Mouse (Mus musculus): ENCODE data around the gene Pard3b.

The Pard3b gene

DNA sequence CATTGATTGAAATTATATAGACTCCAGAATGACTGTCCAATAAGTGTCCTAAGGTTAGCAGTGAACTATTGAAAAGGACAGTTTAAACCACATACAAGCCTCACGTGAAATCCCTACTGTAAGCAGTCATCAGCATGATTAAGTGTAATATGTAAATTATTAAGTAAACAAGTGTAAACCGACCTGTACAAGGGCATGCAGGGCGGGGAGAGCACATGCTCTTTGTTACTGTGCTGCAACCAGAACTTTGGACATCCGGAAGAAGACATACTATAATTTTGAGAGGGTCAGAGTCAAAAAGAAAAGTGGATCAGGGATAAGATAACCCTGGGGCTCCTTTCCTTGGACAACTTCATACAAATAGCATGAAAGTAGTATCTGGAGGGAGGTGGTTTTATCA lies 749.4 kb downstream of the Pard3b start:
- no peak for DNase-seq (ENCODE audit: extremely low spot score)

DNA sequence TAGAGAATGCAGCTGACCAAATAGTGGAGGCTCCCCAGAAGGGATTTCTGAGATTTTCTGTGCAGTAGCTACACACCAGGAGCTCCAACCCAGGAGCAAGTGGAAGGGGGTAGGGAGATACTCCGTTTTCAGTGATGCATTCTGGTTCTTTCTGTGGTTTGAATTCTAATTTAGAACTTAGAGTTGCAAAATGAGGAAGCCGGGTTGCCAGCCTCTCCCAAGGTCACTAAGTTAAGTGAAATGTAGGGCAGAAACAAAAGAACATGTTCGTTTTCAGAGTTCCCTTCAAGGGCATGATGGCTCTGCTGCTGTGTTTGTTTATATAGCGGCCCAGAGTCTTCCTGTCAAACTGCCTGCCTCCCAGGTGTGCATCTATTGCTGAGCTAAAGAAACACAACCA lies 754.2 kb downstream of the Pard3b start:
- DNase-seq (ENCODE audit: extremely low spot score) = no peak

DNA sequence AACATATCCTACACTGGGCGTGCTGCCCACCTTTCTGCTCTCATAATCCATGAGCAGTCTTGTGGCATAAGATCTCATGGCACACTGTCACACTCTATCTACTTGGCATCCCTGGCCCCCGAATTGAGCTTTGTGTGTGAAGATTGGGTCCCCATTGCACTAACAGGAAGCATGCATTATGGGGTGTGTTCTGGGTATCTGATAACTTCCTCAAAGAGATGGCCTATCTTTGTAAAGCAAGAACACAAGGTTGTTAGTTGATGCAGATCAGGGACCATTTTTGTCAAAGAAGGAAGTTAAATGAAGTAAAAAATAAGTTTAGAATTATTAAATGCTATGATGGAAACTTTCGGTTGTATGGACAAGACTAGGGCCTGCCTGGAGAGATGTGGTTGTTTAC lies 755.9 kb downstream of the Pard3b start:
- DNase-seq (ENCODE audit: extremely low spot score) = no peak

DNA sequence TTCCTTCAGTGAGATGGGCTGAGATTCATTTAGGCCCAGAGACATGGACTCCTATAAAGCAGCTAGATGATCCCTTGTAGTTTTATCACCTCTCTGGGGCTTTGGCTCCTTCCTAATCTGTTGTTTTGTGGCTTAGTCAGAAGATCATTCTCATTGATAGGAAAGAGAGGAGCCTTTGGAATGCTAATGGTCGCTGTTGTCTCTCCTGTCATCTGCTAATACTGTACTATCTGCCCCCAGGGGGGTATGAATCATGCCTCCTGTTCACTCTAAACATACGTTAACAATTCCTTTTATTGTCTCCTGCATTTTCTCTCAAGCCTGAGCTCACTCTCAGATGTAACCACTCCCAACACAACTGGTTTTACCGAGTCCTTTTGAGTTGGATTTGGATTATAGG lies 759.6 kb downstream of the Pard3b start:
- DNase-seq (ENCODE audit: extremely low spot score) = no peak

DNA sequence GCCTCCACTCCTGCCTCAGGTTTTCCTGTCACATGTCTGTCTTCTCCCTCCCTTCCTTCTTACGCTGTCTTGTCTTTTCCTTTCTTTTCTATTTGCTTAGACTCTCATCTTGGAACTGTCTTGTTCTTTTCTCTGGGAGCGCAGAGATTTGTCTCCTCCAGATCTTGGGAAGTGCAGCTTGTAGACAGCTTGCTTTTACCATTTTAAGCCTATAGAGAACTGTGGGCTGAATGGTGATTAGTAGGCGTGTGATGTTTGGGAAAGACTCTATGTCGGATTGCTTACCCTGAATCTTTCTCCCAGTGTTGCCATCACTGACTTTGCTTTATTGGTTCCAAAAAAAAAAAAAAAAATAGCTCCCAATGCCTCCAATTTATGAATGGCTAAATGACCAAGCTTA lies 760.1 kb downstream of the Pard3b start:
- DNase-seq (ENCODE audit: extremely low spot score) = no peak

DNA sequence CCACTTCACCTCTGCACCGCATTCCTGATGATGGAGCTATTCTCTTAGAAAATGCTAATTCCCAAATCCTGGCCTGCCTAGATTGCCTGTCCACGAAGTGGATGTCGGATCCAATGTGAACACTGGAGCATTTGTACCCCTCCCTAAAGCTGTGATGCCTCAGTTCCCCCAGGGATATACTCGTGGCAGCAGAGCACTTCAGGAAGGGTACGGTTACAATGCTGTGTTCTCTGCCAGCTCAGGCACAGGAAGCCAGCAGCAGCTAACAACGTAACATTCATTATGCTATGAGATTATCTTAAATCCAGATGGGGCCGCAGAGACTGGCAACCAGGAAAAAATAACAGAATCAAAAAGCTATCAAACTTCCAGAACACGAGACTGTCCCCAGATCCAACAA lies 766.4 kb downstream of the Pard3b start:
- no peak for DNase-seq (ENCODE audit: extremely low spot score)

DNA sequence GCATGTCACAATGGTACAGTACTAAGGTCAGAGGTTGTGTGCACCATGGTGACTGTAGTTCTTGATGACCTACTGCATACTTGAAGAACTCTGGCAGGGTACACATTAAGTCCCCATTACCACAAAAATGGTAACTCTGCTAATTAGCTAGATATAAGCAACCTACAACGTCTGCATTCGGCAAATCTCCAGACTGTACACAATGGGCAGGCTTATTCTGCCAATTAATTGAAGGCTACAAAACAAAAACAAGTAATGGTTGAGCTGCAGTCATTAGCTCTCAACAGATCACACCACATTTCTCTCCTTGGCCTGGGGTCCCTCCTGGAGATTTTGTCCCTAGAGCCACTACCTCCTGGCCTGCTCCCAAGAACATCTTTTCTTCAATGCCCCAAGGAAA lies 772.7 kb downstream of the Pard3b start:
- no peak for DNase-seq (ENCODE audit: extremely low spot score)

DNA sequence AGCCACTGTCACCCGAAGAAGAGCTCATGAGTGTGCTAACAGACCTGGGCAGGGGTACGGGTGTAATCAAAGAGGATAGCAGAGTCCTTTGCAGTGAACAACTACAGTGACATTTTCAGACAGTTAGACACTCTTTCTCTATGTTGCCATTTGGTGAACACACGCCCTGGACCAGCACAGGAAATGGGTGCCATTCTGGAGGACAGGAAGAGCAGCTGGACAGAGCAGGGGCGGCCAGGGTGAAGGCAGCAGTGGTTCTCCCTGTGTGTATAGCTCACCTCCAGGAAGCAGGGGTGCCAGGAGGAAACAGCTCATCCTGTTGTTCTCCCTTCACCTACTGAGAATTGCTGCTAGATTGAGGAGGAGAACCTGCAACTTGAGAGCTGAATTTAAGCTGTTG lies 773.4 kb downstream of the Pard3b start:
- no peak for DNase-seq (ENCODE audit: extremely low spot score)

DNA sequence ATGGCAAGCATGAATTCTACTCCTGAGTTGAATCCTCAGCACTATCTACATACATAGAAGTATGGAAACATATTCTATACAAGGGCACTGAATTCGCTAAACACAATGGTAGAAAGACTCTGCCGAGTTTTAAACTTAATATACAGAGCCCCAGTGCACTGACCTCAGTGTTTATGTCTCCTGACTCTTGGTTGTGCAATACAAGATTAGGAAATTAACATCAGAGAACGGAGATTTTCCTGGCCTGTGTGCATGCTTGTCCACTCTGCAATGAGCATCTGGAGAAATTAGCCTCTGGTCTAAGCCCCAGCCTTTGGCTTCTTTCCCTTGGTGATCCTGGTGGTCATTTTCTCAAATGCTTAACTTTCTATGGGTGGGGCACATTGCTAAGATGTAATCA lies 774.4 kb downstream of the Pard3b start:
- no peak for DNase-seq (ENCODE audit: extremely low spot score)

DNA sequence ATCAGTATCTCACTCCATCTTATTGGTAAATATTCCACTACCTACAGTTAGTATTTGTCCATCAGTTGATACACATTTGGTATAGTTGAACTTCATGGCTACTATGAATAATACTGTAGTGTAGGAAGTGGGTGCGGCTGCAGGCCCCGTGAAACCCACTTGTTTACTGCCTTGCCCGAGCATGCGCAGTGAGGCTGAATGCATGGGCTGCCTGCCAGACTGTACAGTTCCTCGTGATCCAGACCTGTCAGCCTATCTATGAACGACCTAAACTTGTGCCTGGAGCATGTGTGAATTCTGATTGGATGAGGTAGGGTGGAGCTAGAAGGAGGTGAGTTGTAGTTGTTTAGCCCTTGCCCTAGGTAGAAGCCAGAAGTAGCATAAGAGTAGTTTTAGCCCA lies 775.9 kb downstream of the Pard3b start:
- DNase-seq (ENCODE audit: extremely low spot score) = no peak

DNA sequence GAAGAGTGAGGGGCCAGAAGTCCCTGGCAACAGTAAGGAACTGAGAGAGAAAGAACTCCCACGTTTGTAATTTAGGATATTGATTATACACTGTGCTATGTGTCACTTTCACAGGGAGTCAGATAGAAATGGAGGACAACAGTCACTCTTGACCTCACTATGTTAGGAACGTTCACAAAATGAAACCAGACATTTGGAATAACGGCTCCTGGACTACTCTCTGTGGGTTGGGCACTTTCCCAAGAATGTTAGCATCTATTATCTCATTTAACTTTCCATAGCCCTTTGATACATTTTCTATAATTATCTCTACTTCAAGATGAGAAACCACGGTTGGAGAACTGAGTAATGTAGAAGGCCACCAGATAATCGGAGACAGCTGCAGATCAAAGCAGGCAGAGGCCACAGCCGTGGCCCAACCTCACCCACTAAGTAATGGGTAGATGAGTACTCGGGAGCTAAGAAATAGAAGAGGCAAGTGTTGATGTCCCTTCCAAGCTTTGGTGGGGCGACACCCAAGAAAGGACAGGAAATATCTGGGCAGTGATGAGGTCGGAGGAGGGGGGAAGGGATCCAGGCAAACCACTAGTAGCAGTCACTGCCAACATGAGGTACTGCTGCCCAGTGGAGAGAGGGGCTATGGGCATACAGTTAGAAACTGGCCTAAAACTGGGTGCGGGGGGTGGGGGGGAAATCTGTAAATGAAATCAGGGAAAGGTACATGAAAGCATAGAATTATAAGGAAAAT lies 778.2 kb downstream of the Pard3b start:
- no peak for DNase-seq (ENCODE audit: extremely low spot score)

DNA sequence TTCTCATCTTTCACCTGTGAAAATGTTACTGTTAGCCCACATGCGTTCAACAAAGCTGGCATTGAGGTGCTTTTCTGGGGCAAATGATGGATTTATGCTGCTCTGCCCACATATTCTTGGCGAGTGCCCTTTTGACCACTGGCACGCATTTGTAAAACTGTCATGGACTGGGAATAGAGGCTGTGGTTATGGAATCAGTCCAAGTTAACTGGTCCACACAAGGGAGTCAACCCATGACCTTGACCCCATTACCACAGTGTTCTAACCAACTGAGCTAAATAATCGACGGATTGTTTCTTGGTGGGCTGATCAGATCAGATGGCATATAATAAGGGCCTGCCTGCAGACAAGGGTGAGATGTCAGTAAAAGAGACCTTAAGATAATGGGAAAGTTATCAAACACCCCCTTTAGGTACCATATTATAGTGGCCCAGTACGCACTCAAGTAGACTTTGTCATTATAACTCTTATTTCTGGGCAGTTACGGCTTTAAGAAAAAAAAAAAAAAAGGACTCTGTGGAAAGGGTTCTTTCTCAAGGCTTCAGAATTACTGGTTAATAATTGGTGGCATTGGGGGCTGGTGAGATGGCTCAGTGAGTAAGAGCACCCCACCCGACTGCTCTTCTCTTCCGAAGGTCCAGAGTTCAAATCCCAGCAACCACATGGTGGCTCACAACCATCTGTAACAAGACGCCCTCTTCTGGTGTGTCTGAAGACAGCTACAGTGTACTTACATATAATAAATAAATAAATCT lies 784.4 kb downstream of the Pard3b start:
- DNase-seq (ENCODE audit: extremely low spot score) = no peak

DNA sequence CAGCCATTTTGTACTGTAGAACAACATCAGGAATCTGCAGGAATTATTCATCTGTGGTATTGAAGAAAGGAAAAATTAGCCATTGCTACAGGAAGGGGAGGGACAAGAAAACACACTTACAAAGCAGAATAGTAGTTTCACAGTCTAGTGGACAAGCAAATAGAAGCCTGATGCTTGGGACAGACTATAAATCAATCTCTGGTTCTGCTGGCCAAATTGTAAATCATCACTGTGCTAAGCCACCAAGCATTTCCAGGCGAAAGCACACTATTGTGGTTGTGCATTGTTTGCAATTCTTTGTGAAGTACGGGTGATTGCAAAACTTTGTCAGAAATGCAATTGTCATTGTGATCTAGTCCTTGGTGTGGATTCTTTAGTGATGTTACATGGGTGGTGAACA lies 786.7 kb downstream of the Pard3b start:
- DNase-seq (ENCODE audit: extremely low spot score) = no peak

DNA sequence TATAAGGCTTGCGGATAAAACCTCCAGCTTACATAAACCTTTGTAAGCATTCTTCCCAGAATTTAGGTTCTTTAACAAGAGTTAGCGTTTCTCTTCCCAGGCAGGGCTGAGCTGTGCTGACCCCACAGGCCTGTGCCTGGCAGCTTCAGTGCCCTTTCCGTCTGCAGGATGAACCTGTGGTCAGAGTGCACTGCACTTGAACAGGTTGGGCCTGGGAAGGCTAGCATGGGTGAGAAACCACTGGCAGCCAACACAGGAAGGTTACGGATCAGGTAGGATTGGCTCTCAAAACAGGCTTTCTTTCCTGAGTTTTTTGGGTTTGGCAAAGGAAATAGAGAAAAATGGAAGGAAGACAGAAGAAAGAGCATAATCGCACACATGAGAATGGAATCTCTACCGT lies 790.1 kb downstream of the Pard3b start:
- DNase-seq (ENCODE audit: extremely low spot score) = no peak

DNA sequence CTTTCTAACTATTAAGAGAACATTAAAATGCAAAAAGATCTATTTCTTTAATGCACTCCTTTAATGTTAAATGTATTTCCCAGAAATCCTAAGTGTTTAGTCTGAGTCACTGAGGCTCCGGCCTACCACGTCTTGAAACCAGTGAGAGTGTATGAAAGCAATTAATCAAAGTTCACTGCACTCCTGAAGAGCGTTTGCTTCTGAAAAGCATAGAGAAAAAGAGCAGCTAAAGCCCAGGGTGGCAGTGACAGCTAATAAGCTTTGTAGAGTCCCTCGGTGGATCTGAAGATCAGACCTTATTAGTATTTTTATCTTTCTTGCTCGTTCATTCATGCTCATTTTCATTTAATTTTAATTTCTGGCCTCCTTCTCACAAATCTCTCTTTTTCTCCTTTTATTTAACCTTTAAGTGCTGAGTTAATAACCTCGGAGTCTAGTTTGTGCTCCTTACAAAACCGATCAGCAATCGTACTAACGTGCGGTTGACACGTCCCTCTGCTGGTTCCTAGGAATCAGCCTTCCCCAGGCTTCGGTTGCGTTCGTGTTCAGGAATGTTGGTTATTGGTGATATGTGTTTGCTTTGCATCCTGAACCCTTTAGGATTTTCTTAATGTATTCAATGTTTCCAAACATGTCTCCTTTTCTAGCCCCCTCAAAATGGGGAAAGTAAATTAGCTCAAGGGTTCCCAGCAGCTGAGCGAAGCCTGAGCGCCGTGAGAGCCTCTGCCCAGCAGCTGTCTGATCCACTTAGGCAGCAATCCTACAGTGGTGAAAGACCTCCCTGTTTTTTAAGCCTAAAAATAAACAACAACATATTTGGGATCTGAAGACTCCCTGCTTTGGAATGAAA lies 790.9 kb downstream of the Pard3b start:
- DNase-seq (ENCODE audit: extremely low spot score) = no peak

DNA sequence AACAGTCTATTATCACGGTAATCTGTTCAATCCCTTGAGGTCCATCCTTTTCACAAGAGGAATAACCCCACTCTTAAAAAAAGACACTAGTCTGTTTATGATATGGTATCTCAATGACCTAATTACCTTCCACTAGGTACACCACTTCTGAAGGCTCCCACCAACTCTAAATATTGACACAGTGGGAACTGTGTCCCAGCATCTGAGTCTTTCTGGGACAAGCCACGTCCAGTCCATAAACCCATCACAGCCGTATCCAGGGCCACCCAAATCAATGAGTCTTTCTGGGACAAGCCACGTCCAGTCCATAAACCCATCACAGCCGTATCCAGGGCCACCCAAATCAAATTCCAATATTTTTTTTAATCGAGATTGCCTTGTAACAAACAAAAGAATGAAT lies 792.4 kb downstream of the Pard3b start:
- no peak for DNase-seq (ENCODE audit: extremely low spot score)

DNA sequence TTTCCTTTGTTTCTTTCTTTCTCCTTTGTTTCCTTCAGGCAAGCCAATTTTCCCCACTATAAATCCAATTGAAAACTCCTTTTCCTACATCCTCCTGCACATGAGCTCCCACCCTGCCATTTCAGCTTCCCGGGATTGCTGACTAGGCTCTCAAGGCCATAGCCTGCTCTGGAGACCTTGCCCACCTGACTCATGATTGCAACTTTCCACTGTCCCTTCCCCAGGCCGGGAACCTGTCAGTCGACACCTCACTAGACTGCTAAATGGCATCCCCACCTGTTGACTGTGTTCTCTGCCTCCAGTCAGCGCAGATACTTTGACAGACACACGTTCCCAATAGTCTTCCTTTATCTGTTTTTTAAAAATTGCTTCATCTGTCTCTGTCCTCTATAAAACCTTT lies 795.3 kb downstream of the Pard3b start:
- no peak for DNase-seq (ENCODE audit: extremely low spot score)

DNA sequence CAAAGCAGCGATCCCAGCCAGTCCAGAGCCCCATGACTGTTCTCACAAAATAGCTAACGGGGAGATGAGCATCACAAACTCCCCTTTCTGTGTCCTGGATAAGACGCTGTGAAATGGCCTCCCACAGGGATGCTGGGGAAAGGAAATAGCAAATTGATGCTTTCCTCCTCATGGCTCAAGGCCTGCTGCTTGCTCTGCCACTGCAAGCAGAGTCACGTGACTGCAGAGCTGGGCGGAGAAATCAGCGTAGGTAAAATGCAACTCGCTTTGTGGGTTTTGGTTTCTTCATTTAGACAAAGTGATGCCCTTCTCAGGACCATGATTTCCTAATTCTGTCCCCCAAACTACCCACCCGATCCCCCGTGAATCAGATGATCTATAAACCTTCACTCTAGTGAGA lies 797.2 kb downstream of the Pard3b start:
- no peak for DNase-seq (ENCODE audit: extremely low spot score)

DNA sequence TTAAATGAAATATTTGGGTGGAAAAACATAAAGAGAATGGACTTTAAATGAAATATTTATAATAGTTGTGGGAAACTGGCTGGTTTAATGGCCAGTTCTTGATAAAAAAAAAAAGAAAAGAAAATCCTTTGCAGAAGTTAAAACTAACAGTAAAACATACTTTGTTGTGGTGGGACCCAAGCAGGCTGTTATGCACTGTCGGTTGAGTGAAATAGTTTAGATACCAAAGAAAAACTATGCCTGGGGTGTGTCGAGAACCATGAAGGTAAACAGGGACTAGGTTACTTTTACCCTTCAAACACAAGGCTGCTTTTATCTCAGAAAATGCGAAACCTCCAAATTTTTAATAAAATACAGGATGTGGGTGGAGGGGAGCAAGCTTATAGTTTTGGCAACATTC lies 797.7 kb downstream of the Pard3b start:
- no peak for DNase-seq (ENCODE audit: extremely low spot score)

DNA sequence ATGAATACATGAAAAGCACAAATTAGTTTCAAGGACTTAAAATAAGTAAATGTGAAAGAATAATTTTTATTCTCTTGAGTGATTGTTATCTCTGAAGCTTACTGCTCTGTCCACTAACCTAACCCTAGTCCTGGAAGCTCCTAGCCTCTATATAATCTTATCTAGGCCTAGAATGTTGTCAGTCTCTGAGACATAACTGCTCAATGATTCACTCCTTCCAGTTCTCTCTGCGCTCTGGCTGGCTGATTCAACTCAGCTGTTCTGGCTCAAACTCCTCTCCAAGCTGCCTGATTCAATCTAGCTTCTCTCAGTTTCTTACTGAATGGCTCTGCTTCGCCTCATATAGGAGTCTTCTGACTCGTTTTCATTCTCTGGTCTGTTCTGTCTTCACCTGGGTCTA lies 798.9 kb downstream of the Pard3b start:
- no peak for DNase-seq (ENCODE audit: extremely low spot score)

DNA sequence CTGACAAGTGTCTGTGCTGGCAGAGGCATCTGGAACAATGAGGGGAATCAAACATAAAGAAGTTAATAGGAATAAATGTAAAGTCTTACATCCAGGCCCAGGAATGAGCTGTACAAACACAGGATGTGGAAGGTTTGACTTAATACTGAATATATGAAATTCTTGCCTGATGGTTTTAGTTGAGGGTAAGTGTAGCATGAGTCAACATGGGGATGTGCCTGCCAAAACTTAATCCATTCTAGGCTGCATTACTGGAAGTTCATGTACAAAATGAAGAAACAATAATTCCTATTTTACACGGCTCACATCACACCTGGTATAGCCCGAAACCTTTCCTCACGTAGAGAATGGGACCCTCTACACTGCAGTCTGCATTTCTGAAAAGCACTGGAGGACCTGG lies 805.8 kb downstream of the Pard3b start:
- no peak for DNase-seq (ENCODE audit: extremely low spot score)

DNA sequence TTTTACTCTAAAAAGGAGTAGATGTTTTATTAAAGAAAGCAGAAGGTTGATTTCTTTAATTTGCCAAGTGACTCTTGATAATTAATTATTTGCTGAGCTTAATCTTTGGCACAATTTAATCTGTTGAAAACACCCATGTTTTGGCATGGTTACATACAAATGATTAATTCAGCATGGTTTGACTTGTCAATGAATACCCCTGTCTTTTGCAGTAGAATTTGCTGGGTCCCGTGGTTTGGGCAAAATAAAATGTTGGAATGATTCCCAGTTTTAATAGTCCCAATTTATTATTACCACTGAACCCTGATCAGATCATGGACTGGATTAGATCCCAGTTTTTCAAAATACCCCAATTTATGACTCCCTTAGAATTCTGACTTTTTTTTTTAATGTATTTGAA lies 808.2 kb downstream of the Pard3b start:
- DNase-seq (ENCODE audit: extremely low spot score) = no peak

Measured in embryo, embryonic 9.5 days (tissue).